Mouse (Mus musculus): Measurements from ENCODE around the gene Foxn3. TPM values are rescaled to one million over a fixed set of nuclear protein-coding genes. Genes with fewer than 3 reads are reported as not detected.

The Foxn3 gene
- polyA plus RNA-seq, 1 experiment from 2014 or later = 93.4 TPM

GRCm38 (mm10) chr12:99601392-99601791 lies 38.0 kb upstream of the Foxn3 start:
- Histone ChIP-seq H3K4me1 (ENCODE audit: control insufficient read depth, insufficient read depth, low read length) (0 out of 2 replicates have a peak, but pooled peaks cover 4% of the 10 kb centered on the region), H3K27me3 (ENCODE audit: control insufficient read depth, insufficient read depth, low read length) (no peaks in the 10 kb centered on the region), H3K27ac (ENCODE audit: low read length) (no peak overlapping the region), H3K4me3 (ENCODE audit: low read depth, low read length) (no peak overlapping the region), H3K9me3 (ENCODE audit: control insufficient read depth, low read depth, low read length) (no peaks in the 10 kb centered on the region), H3K4me2 (replicated peaks; ENCODE audit: low read depth, low read length) (no peak overlapping the region), H3K36me3 (ENCODE audit: control insufficient read depth, insufficient read depth, low read length) (no peaks in the 10 kb centered on the region), H3K9ac (replicated peaks; ENCODE audit: low read depth, low read length) (no peak overlapping the region)
- WGBS = 56% methylated on average over 8 of the region's 8 CpGs
- no peak for ATAC-seq (ENCODE audit: insufficient number of reproducible peaks, insufficient read depth, low FRiP score, low read depth)

- Histone ChIP-seq H3K4me2 (replicated peaks; ENCODE audit: low read depth, low read length) (0 out of 2 replicates have a peak overlapping the region, but pooled peaks have one; percentile 1), H3K27ac (ENCODE audit: low read length) (no peak overlapping the region), H3K9me3 (ENCODE audit: control insufficient read depth, low read depth, low read length) (no peaks in the 10 kb centered on the region), H3K4me1 (ENCODE audit: control insufficient read depth, insufficient read depth, low read length) (0 out of 2 replicates have a peak, but pooled peaks cover 4% of the 10 kb centered on the region), H3K36me3 (ENCODE audit: control insufficient read depth, insufficient read depth, low read length) (no peaks in the 10 kb centered on the region), H3K27me3 (ENCODE audit: control insufficient read depth, insufficient read depth, low read length) (no peaks in the 10 kb centered on the region), H3K4me3 (ENCODE audit: low read depth, low read length) (no peak overlapping the region), H3K9ac (replicated peaks; ENCODE audit: low read depth, low read length) (no peak overlapping the region)
- WGBS = 40% methylated on average over 7 of the region's 7 CpGs
- ATAC-seq (ENCODE audit: insufficient number of reproducible peaks, insufficient read depth, low FRiP score, low read depth) = no peak
Observed at GRCm38 (mm10) chr12:99599606-99600005, 36.2 kb upstream of the Foxn3 start.

GRCm38 (mm10) chr12:99596397-99596796 lies 33.0 kb upstream of the Foxn3 start:
- no peak overlapping the region for H3K4me3 ChIP-seq (ENCODE audit: low read depth, low read length)
- 85% methylated on average over 2 of the region's 2 CpGs for WGBS
- ATAC-seq (ENCODE audit: insufficient number of reproducible peaks, insufficient read depth, low FRiP score, low read depth) = no peak

DNA sequence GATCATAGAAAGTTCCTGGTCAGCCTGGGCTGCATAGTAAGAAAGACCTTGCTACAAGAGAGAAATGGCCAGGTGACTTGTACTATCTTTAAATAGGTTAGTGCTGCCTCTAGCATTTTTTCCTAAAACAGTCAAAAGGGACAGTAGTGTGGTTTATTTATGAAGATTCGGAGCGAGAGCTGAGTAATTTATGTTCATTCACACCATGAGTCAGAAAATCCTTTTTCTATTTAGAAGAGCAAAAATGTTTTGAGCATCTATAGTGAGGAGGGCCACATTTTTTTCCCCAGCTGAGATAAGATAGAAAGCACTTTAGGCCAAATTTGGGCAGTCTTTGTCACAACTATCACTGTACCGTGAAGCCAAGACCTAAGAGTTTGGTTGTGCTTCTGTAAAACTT lies 24.0 kb upstream of the Foxn3 start:
- no peak overlapping the region for H3K4me2 ChIP-seq (replicated peaks; ENCODE audit: low read depth, low read length)
- no peaks in the 10 kb centered on the region for H3K4me1 ChIP-seq (ENCODE audit: control insufficient read depth, insufficient read depth, low read length)
- H3K36me3 ChIP-seq (ENCODE audit: control insufficient read depth, insufficient read depth, low read length) = no peaks in the 10 kb centered on the region
- H3K27ac ChIP-seq (ENCODE audit: low read length) = no peak overlapping the region
- H3K27me3 ChIP-seq (ENCODE audit: control insufficient read depth, insufficient read depth, low read length) = no peaks in the 10 kb centered on the region
- 79% methylated on average over 3 of the region's 3 CpGs for WGBS
- no peak overlapping the region for H3K4me3 ChIP-seq (ENCODE audit: low read depth, low read length)
- no peaks in the 10 kb centered on the region for H3K9me3 ChIP-seq (ENCODE audit: control insufficient read depth, low read depth, low read length)
- no peak for ATAC-seq (ENCODE audit: insufficient number of reproducible peaks, insufficient read depth, low FRiP score, low read depth)
- H3K9ac ChIP-seq (replicated peaks; ENCODE audit: low read depth, low read length) = no peak overlapping the region

More at GRCm38 (mm10) chr12:99596397-99596796, 33.0 kb upstream of the Foxn3 start:
- no peak overlapping the region for H3K9ac ChIP-seq (replicated peaks; ENCODE audit: low read depth, low read length)
- no peak overlapping the region for H3K27ac ChIP-seq (ENCODE audit: low read length)
- H3K4me1 ChIP-seq (ENCODE audit: control insufficient read depth, insufficient read depth, low read length) = 0 out of 2 replicates have a peak, but pooled peaks cover 4% of the 10 kb centered on the region
- H3K4me2 ChIP-seq (replicated peaks; ENCODE audit: low read depth, low read length) = no peak overlapping the region
- H3K27me3 ChIP-seq (ENCODE audit: control insufficient read depth, insufficient read depth, low read length) = no peaks in the 10 kb centered on the region
- H3K9me3 ChIP-seq (ENCODE audit: control insufficient read depth, low read depth, low read length) = no peaks in the 10 kb centered on the region
- no peaks in the 10 kb centered on the region for H3K36me3 ChIP-seq (ENCODE audit: control insufficient read depth, insufficient read depth, low read length)

DNA sequence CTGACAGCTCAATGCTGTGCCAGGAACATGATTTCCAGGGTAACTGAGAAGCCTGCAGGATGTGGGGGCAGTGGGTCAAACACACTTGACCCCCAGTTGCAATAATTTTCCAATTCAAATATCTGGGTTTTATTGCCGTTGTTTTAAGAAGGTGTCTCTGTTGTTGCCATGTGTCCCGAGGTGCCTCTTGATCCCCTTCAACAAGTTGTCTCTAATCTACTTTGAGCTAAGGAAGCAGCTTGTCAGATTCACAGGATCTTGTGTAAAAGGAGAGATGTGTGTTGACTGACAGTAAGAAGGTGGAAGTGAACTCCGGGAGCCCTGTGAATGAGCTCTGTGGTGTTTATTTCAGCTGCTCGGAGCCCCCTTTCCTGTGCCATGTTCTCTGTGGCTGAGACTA lies 16.6 kb upstream of the Foxn3 start:
- Histone ChIP-seq H3K9ac (replicated peaks; ENCODE audit: low read depth, low read length) (no peak overlapping the region), H3K4me1 (ENCODE audit: control insufficient read depth, insufficient read depth, low read length) (no peaks in the 10 kb centered on the region), H3K27ac (ENCODE audit: low read length) (no peak overlapping the region), H3K4me2 (replicated peaks; ENCODE audit: low read depth, low read length) (no peak overlapping the region), H3K27me3 (ENCODE audit: control insufficient read depth, insufficient read depth, low read length) (no peaks in the 10 kb centered on the region), H3K9me3 (ENCODE audit: control insufficient read depth, low read depth, low read length) (no peaks in the 10 kb centered on the region), H3K4me3 (ENCODE audit: low read depth, low read length) (no peak overlapping the region), H3K36me3 (ENCODE audit: control insufficient read depth, insufficient read depth, low read length) (no peaks in the 10 kb centered on the region)
- 61% methylated on average over 4 of the region's 4 CpGs for WGBS
- no peak for ATAC-seq (ENCODE audit: insufficient number of reproducible peaks, insufficient read depth, low FRiP score, low read depth)

DNA sequence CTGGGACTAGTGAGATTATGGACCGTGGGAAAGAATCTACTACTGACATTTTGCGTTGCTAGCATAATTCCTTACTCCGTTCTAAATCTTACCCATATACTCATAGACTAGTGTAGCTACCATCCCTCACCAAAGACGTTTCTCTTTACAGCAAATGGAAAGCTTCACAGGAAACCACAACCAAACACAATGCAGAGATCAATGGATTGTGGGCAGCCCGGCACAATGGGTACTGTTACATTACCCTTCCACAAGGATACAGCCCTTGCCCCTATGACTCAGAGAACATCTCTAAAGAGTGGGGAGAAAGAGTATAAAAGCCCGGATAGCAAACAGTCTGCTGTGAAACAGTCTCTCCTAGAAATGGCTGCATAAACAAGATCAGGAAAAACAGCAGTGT lies 13.3 kb upstream of the Foxn3 start:
- 70% methylated on average over 6 of the region's 6 CpGs for WGBS
- H3K36me3 ChIP-seq (ENCODE audit: control insufficient read depth, insufficient read depth, low read length) = no peaks in the 10 kb centered on the region
- no peak overlapping the region for H3K4me3 ChIP-seq (ENCODE audit: low read depth, low read length)
- no peak overlapping the region for H3K9ac ChIP-seq (replicated peaks; ENCODE audit: low read depth, low read length)
- no peaks in the 10 kb centered on the region for H3K27me3 ChIP-seq (ENCODE audit: control insufficient read depth, insufficient read depth, low read length)
- no peaks in the 10 kb centered on the region for H3K9me3 ChIP-seq (ENCODE audit: control insufficient read depth, low read depth, low read length)
- no peak for ATAC-seq (ENCODE audit: insufficient number of reproducible peaks, insufficient read depth, low FRiP score, low read depth)
- no peak overlapping the region for H3K27ac ChIP-seq (ENCODE audit: low read length)
- H3K4me1 ChIP-seq (ENCODE audit: control insufficient read depth, insufficient read depth, low read length) = peaks cover 4% of the 10 kb centered on the region; the same call in 1 of the 2 replicates
- H3K4me2 ChIP-seq (replicated peaks; ENCODE audit: low read depth, low read length) = no peak overlapping the region

- 41% methylated on average over 13 of the region's 13 CpGs for WGBS
- no peak overlapping the region for H3K4me3 ChIP-seq (ENCODE audit: low read depth, low read length)
- H3K27ac ChIP-seq (ENCODE audit: low read length) = no peak overlapping the region
- no peaks in the 10 kb centered on the region for H3K9me3 ChIP-seq (ENCODE audit: control insufficient read depth, low read depth, low read length)
- H3K4me1 ChIP-seq (ENCODE audit: control insufficient read depth, insufficient read depth, low read length) = peaks cover 4% of the 10 kb centered on the region; the same call in 1 of the 2 replicates
- H3K9ac ChIP-seq (replicated peaks; ENCODE audit: low read depth, low read length) = no peak overlapping the region
- ATAC-seq (ENCODE audit: insufficient number of reproducible peaks, insufficient read depth, low FRiP score, low read depth) = no peak
- no peaks in the 10 kb centered on the region for H3K36me3 ChIP-seq (ENCODE audit: control insufficient read depth, insufficient read depth, low read length)
- H3K4me2 ChIP-seq (replicated peaks; ENCODE audit: low read depth, low read length) = 0 out of 2 replicates have a peak overlapping the region, but pooled peaks have one; percentile 6
- no peaks in the 10 kb centered on the region for H3K27me3 ChIP-seq (ENCODE audit: control insufficient read depth, insufficient read depth, low read length)
Observed at GRCm38 (mm10) chr12:99574299-99574698, 10.9 kb upstream of the Foxn3 start.

DNA sequence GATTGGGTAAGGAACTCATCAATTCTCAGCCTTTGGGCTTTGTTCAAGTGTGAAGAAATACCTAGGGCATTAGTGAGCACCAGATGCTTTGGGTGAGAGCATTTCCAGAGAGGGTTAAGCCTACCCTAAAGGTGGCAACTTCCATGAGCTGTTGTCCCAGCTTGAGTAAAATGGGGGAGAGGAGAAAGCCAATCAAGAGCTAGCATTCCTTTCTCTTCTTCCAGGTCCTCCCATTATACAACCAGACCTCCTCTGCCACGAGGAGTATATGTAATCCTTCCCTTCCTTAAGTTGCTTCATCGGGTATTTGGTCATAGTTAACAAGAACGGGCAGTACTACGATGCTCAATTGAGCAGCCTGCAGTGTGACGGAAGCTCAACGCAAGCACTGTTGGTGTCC lies 9.7 kb upstream of the Foxn3 start:
- WGBS = 97% methylated on average over 6 of the region's 6 CpGs
- Histone ChIP-seq H3K4me2 (replicated peaks; ENCODE audit: low read depth, low read length) (no peak overlapping the region), H3K9ac (replicated peaks; ENCODE audit: low read depth, low read length) (no peak overlapping the region), H3K4me1 (ENCODE audit: control insufficient read depth, insufficient read depth, low read length) (peaks cover 4% of the 10 kb centered on the region; the same call in 1 of the 2 replicates), H3K36me3 (ENCODE audit: control insufficient read depth, insufficient read depth, low read length) (no peaks in the 10 kb centered on the region), H3K9me3 (ENCODE audit: control insufficient read depth, low read depth, low read length) (no peaks in the 10 kb centered on the region), H3K27me3 (ENCODE audit: control insufficient read depth, insufficient read depth, low read length) (no peaks in the 10 kb centered on the region), H3K27ac (ENCODE audit: low read length) (no peak overlapping the region), H3K4me3 (ENCODE audit: low read depth, low read length) (no peak overlapping the region)
- ATAC-seq (ENCODE audit: insufficient number of reproducible peaks, insufficient read depth, low FRiP score, low read depth) = no peak

GRCm38 (mm10) chr12:99571999-99572398 lies 8.6 kb upstream of the Foxn3 start:
- Histone ChIP-seq H3K4me1 (ENCODE audit: control insufficient read depth, insufficient read depth, low read length) (peaks cover 4% of the 10 kb centered on the region; the same call in 1 of the 2 replicates), H3K9me3 (ENCODE audit: control insufficient read depth, low read depth, low read length) (no peaks in the 10 kb centered on the region), H3K4me2 (replicated peaks; ENCODE audit: low read depth, low read length) (no peak overlapping the region), H3K4me3 (ENCODE audit: low read depth, low read length) (no peak overlapping the region), H3K9ac (replicated peaks; ENCODE audit: low read depth, low read length) (no peak overlapping the region), H3K27ac (ENCODE audit: low read length) (no peak overlapping the region), H3K27me3 (ENCODE audit: control insufficient read depth, insufficient read depth, low read length) (no peaks in the 10 kb centered on the region), H3K36me3 (ENCODE audit: control insufficient read depth, insufficient read depth, low read length) (no peaks in the 10 kb centered on the region)
- ATAC-seq (ENCODE audit: insufficient number of reproducible peaks, insufficient read depth, low FRiP score, low read depth) = no peak
- 94% methylated on average over 8 of the region's 8 CpGs for WGBS
